Mouse (Mus musculus) liver, adult (tissue): ENCODE measurements around the gene Lce1i.

Experiments
- GATA4 ChIP-seq: IDR thresholded peaks from 2 replicates; pipeline ENCODE4 v1.6.1; 2014; ENCODE audit warnings: mild to moderate bottlenecking, low read length; ENCODE audit not compliant: insufficient replicate concordance

Lce1i gene

DNA sequence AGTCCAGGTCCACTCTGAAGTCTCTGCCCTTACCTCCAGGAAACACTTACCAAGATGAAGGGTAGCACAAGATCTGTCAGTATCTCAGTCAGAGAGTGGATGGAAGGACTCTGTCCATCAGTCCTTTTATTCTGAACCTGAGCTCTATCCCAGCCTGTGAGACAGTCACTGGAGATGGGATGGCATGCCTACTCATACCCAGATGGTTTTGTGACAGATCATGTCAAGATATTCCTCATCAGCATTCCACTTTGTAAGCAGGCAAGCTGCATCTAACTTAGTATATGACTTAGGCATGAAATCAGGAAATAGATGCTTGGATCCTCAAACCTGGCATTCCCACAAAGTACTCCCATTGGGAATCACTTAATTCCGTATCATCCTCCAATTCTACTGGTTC, at the start of gene Lce1i:
Gene Lce1i (minus strand): TSS at position 101 of the 400 bp plus-strand sequence.
- TF ChIP-seq GATA4, result no peak

DNA sequence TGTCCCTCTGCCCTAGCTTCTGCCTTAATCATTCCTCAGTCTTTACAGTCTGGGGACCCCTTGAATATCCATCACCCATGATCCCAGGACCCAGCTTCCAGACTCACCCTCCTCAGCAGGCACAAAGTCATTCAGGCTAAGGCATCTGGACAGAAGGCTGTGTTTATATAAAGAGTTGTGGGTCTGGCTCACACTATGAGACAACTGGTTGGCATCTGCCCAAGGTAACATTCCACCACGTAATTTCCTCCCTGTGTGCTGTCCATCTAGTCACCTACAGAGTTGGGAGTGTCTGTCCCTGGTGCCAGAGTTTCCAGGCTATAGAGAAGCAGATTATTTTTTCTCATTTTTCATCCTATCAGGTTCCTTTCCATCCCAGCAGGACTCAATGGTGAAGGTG, 48.4 kb upstream of the Lce1i start, which contains the start of gene Kprp:
Gene Kprp (minus strand): TSS at position 140 of the 400 bp plus-strand sequence.
- no peak for TF ChIP-seq GATA4

DNA sequence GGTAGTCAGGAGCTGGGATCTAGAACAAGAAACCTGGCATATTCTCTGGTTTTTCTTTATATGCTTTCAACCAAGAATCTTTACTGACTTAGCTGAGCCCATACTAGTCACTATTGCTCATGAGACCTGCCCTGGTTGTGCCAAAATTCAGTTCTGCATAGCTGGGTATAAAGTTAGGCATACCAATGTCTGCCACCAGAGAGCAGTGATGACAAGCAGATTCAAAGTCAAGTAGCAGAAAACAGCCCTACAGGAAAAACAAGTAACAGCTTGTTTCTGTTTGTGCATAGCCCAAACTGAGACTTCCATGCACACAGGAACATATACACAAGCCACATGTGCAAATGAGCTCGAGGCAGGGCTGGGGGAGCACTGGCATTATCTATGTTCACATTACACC, 47.1 kb upstream of the Lce1i start:
- no peak for TF ChIP-seq GATA4

DNA sequence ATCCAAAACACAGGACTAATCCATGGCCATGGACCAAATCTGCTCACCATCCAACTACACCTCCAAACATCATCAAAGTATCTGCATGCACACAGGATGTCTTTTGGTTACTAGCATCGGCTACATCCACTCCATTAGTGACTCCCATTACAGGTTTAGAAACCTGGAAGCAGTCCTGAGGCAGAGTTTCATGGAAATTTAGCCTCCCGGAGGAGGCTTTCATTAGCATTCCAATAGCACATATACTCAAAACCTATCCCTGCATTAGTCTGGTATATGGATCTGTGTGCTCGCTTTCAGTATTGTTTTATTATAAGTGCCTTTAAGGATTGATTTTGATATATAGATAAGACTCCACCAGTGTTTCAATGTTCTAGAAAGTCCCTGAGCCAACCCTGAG, 36.9 kb upstream of the Lce1i start:
- no peak for TF ChIP-seq GATA4

DNA sequence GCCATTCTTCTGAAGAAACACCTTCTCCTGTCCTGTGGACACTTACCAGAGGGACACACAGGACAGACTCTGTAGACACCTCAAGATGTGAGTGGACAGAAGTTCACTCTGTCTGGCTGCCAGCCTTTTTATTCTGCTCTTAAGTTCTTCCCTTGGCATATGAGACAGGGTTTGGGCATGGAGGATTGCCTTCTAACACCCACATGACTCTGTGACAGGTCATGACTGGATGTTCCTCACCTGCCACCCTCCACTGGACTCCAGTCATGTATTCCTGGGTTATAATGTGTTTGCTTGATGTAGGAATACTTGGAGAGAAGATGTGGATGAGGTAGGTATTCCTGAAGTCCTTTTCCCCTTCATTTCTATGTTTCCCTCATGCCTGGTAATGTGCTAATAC, 29.1 kb upstream of the Lce1i start, which contains the start of gene Lce1k:
Gene Lce1k (minus strand): TSS at position 101 of the 400 bp plus-strand sequence.
- no peak for TF ChIP-seq GATA4

DNA sequence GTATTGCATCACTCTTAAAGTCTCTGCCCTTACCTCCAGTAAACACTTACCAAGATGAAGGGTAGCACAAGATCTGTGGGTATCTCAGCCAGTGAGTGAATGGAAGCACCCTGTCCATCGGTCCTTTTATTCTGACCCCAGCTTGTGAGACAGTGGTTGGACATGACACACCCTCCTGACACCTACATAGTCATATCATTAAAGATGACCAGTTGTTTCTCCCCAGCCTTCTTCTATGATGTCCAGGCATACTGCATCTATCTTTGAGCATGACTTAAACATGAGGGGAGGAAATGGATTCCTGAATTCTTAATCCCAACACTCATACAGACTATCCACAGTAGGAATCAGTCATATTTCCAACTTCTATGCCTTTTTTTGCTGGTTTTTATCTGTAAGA, 11.7 kb upstream of the Lce1i start, which contains the start of gene Lce1j:
Gene Lce1j (minus strand): TSS at position 101 of the 400 bp plus-strand sequence.
- TF ChIP-seq GATA4, result no peak

DNA sequence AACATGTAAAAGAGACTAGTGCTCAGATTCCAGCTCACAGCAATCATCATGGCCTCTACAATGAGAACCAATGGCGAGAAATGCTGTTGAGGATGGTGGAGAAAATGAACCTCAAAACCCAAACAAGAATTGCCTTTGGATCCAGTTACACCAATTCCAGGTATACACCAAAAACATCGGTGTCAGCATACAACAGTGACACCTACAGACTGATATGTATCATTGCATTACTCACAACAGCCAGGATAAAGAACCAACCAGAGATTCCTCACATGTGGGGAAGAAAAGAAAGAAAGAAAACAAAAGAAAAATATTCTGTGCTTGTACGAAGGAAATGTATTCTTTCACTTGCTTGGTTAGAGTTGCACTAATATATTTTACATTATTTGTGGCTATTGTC, 7.1 kb downstream of the Lce1i start:
- TF ChIP-seq GATA4, result no peak

DNA sequence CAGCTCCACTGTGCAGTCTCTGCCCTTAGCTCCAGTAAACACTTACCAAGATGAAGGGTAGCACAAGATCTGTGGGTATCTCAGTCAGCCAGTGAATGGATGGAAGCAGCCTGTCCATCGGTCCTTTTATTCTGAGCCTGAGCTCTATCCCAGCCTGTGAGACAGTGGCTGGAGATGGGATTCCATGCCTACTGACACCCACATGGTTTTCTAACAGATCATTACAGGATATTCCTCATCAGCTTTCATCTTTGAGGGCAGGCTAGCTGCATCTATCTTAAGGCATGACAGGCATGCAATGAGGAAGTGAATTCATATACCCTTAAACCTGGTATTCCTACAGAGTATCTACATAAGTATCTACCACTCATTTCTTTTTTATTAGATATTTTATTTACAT, 13.7 kb downstream of the Lce1i start, which contains the start of gene Lce1h:
Gene Lce1h (minus strand): TSS at position 101 of the 400 bp plus-strand sequence.
- no peak for TF ChIP-seq GATA4

DNA sequence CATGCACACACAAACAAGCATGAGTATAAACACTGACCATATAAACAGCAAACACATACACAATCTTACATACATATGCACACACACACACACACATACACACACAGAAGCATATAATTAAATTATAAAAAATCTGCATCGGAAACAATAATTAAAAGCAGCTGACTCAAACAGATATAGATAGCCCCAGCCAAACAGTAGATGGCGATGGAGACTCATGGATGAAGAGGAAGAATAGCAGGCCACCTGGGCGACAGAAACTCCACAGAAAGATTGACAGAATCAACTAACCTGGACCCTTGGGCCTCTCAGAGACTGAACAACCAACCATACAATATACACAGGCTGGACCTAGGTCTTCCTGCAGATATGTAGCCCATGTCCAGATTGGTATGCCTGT, 25.5 kb downstream of the Lce1i start:
- TF ChIP-seq GATA4, result no peak

DNA sequence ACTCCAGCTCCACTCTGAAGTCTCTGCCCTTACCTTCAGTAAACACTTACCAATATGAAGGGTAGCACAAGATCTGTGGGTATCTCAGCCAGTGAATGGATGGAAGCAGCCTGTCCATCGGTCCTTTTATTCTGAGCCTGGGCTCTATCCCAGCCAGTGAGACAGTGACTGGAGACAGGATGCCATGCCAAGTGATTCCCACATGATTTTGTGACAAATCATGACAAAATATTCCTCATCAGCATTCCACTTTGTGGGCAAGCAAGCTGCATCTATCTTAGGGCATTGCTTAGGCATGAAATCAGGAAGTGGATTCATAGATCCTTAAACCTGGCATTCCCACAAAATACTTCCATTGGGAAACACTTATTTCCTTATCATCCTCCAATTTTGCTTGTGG, 26.5 kb downstream of the Lce1i start, which contains the start of gene Lce1g:
Gene Lce1g (minus strand): TSS at position 101 of the 400 bp plus-strand sequence.
- TF ChIP-seq GATA4, result no peak

DNA sequence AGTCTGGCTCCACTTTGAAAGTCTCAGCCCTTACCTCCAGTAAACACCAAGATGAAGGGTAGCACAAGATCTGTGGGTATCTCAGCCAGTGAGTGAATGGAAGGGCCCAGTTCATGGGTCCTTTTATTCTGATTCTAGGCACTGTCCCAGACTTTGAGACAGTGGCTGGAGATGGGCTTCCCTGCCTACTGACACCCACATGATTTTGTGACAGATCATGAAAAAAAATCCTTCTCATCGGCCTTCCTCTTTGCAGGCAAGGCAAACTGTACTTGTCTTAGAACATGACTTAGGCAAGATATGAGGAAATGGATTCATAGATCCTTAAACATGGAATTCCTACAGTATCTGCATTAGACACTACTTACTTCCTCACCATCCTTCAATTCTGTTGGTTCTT, 39.7 kb downstream of the Lce1i start, which contains the start of gene Gm38119:
Gene Gm38119 (minus strand): TSS at position 101 of the 400 bp plus-strand sequence.
- no peak for TF ChIP-seq GATA4
